ENCODE assay signal across 12 mouse cellular contexts in genomic region chr10:13256196-13256595, GRCm38 (mm10).
A peak's percentile ranks its signal among the peaks of the same experiment; 100 is the strongest.
DNase-seq lines count a peak whose midpoint lies in the region; ATAC-seq and TF ChIP-seq lines count a peak whose summit lies in the region.
"Had no signal": no experiment of that assay in that cellular context is flagged by ENCODE, and none has a peak within 500 bp of the region (broad histone marks: within the 10 kb centered on the region; RNA-seq: fewer than 3 reads in every experiment).

No protein-coding gene starts in this region.

- no peaks in the 10 kb centered on the region for H3K9me3 ChIP-seq in heart, embryonic 16.5 days (replicated peaks; ENCODE audit: control insufficient read depth, low read length)
- no peaks in the 10 kb centered on the region for H3K9me3 ChIP-seq in liver, embryonic 14.5 days (ENCODE audit: control insufficient read depth, low read length)
- no peaks in the 10 kb centered on the region for H3K9me3 ChIP-seq in stomach, postnatal 0 days (ENCODE audit: control insufficient read depth, low read length)
- H3K9me3 ChIP-seq: embryonic facial prominence, embryonic 10.5 days; hindbrain, embryonic 13.5 days; liver, embryonic 15.5 days had no signal

- TF ChIP-seq CTCF in liver, embryonic 14.5 days (IDR thresholded peaks at IDR 0.05; ENCODE audit: low read depth) = 0 out of 2 replicates have a peak, but pooled peaks have one; percentile 3
- peak; percentile 53 for TF ChIP-seq CTCF in stomach, postnatal 0 days (IDR thresholded peaks at IDR 0.05; ENCODE audit: low read depth)

- DNase-seq in kidney, adult 8-10 months = peak; percentile 4 to 9
- no peak for DNase-seq in kidney, adult 18-20 months
- DNase-seq in liver, embryonic 14.5 days (ENCODE audit: low read depth in 3 of 3, low spot score in 3 of 3) = no peak
- no peak for DNase-seq in stomach, postnatal 0 days (ENCODE audit: low spot score)
- DNase-seq in spleen, postnatal 4 days (ENCODE audit: low spot score in 2 of 2) = no peak
- DNase-seq in right cerebral cortex, postnatal 4 days = no peak
- DNase-seq: layer of hippocampus, postnatal 36 days had no signal

- H3K27me3 ChIP-seq in heart, embryonic 16.5 days (ENCODE audit: control insufficient read depth, insufficient read depth, low read length) = no peaks in the 10 kb centered on the region
- no peaks in the 10 kb centered on the region for H3K27me3 ChIP-seq in liver, embryonic 14.5 days (ENCODE audit: control insufficient read depth, insufficient read depth, low read length)
- H3K27me3 ChIP-seq in stomach, postnatal 0 days (ENCODE audit: control insufficient read depth, insufficient read depth, low read length) = no peaks in the 10 kb centered on the region
- H3K27me3 ChIP-seq: hindbrain, embryonic 13.5 days; liver, embryonic 15.5 days had no signal

- H3K4me1 ChIP-seq in heart, embryonic 16.5 days (ENCODE audit: control insufficient read depth, insufficient read depth, low read length) = peaks cover 25% of the 10 kb centered on the region
- no peaks in the 10 kb centered on the region; a peak in 1 of 4 replicates for H3K4me1 ChIP-seq in liver, embryonic 14.5 days (replicated peaks; ENCODE audit: control insufficient read depth in 2 of 2, insufficient read depth in 2 of 2, low read length in 1 of 2)
- no peaks in the 10 kb centered on the region for H3K4me1 ChIP-seq in stomach, postnatal 0 days (replicated peaks; ENCODE audit: control insufficient read depth, insufficient read depth)
- H3K4me1 ChIP-seq: hindbrain, embryonic 13.5 days; liver, embryonic 15.5 days had no signal

- TF ChIP-seq EP300 in liver, embryonic 14.5 days (IDR thresholded peaks at IDR 0.05; ENCODE audit: low read depth) = no peak
- TF ChIP-seq EP300 in stomach, postnatal 0 days (optimal IDR thresholded peaks at IDR 0.05) = no peak

- ATAC-seq in heart, embryonic 16.5 days (replicated peaks; ENCODE audit: extremely low read depth, insufficient read depth, low FRiP score) = no peak; the same call in 1 of the 2 replicates
- no peak for ATAC-seq in liver, embryonic 14.5 days (ENCODE audit: insufficient read depth)
- ATAC-seq in stomach, postnatal 0 days (ENCODE audit: low FRiP score, low TSS enrichment) = no peak; the same call in 1 of the 2 replicates
- ATAC-seq in erythroblast, adult 5-6 weeks (replicated peaks; ENCODE audit: low FRiP score, poor library complexity, severe bottlenecking) = no peak

- H3K4me3 ChIP-seq in heart, embryonic 16.5 days (ENCODE audit: low read length) = no peak overlapping the region
- H3K4me3 ChIP-seq in liver, embryonic 14.5 days (ENCODE audit: insufficient read depth in 1 of 2, low read depth in 2 of 2, low read length in 2 of 2) = no peak overlapping the region
- no peak overlapping the region for H3K4me3 ChIP-seq in stomach, postnatal 0 days (ENCODE audit: low read depth, low read length)
- H3K4me3 ChIP-seq: embryonic facial prominence, embryonic 10.5 days; hindbrain, embryonic 13.5 days; liver, embryonic 15.5 days had no signal

- H3K36me3 ChIP-seq in heart, embryonic 16.5 days (ENCODE audit: control insufficient read depth, insufficient read depth) = peaks cover 33% of the 10 kb centered on the region
- no peaks in the 10 kb centered on the region for H3K36me3 ChIP-seq in liver, embryonic 14.5 days (replicated peaks; ENCODE audit: control insufficient read depth, insufficient read depth, low read depth)
- peaks cover 8% of the 10 kb centered on the region for H3K36me3 ChIP-seq in stomach, postnatal 0 days (ENCODE audit: control insufficient read depth, insufficient read depth, low read length)
- H3K36me3 ChIP-seq: liver, embryonic 15.5 days had no signal

- no peak overlapping the region for H3K9ac ChIP-seq in heart, embryonic 16.5 days (ENCODE audit: low read length)
- H3K9ac ChIP-seq in liver, embryonic 14.5 days (replicated peaks) = no peak overlapping the region
- H3K9ac ChIP-seq in stomach, postnatal 0 days (ENCODE audit: low read length) = no peak overlapping the region
- H3K9ac ChIP-seq: hindbrain, embryonic 13.5 days; liver, embryonic 15.5 days had no signal

- WGBS in heart, embryonic 16.5 days = 42% methylated on average over 7 of the region's 7 CpGs
- 60% methylated on average over 7 of the region's 7 CpGs for WGBS in liver, embryonic 14.5 days (ENCODE audit: insufficient replicate concordance)
- WGBS in stomach, postnatal 0 days = 62% methylated on average over 7 of the region's 7 CpGs

- no peak overlapping the region for H3K4me2 ChIP-seq in heart, embryonic 16.5 days (ENCODE audit: low read depth, low read length)
- H3K4me2 ChIP-seq in liver, embryonic 14.5 days (ENCODE audit: low read depth) = no peak overlapping the region
- no peak overlapping the region for H3K4me2 ChIP-seq in stomach, postnatal 0 days (replicated peaks; ENCODE audit: low read depth)
- H3K4me2 ChIP-seq: hindbrain, embryonic 13.5 days; liver, embryonic 15.5 days had no signal

- H3K27ac ChIP-seq in heart, embryonic 16.5 days (ENCODE audit: low read length) = peak overlapping the region; percentile 42; the same call in 1 of the 2 replicates
- no peak overlapping the region for H3K27ac ChIP-seq in liver, embryonic 14.5 days
- 0 out of 2 replicates have a peak overlapping the region, but pooled peaks have one; percentile 40 for H3K27ac ChIP-seq in stomach, postnatal 0 days (replicated peaks)
- H3K27ac ChIP-seq: embryonic facial prominence, embryonic 10.5 days; hindbrain, embryonic 13.5 days; liver, embryonic 15.5 days had no signal

Comparison
In these comparisons a context has a peak if more than half of its experiments do, and no peak if none do; other contexts are left out.
1. DNase-seq: peak in kidney, adult 8-10 months (2 of 2); none in kidney, adult 18-20 months (single experiment), liver, embryonic 14.5 days (0 of 3), stomach, postnatal 0 days (single experiment), spleen, postnatal 4 days (0 of 2) and right cerebral cortex, postnatal 4 days (single experiment).